ENCODE assay signal across 11 mouse cellular contexts in genomic region chr6:76468194-76468593, GRCm38 (mm10). TPM values are rescaled to one million over a fixed set of nuclear protein-coding genes. Genes with fewer than 3 reads are reported as not detected.
DNase-seq lines count a peak whose midpoint lies in the region; ATAC-seq and TF ChIP-seq lines count a peak whose summit lies in the region.
"Had no signal": no experiment of that assay in that cellular context is flagged by ENCODE, and none has a peak within 500 bp of the region (broad histone marks: within the 10 kb centered on the region; RNA-seq: fewer than 3 reads in every experiment).

No protein-coding gene starts in this region.

- no peak overlapping the region for H3K9ac ChIP-seq in kidney, embryonic 14.5 days (ENCODE audit: low read depth, low read length)
- H3K9ac ChIP-seq: liver, embryonic 14.5 days had no signal

- WGBS in kidney, adult 2 months = 12% methylated on average over 2 of the region's 2 CpGs
- WGBS in kidney, embryonic 14.5 days = 37% methylated on average over 2 of the region's 2 CpGs

- H3K4me2 ChIP-seq in kidney, embryonic 14.5 days (replicated peaks; ENCODE audit: low read depth, low read length) = no peak overlapping the region

- no peak for TF ChIP-seq CTCF in kidney, adult 2 months (conservative IDR thresholded peaks at IDR 0.05; ENCODE audit: insufficient read depth, insufficient read length, low read depth, low read length)

- no peaks in the 10 kb centered on the region for H3K27me3 ChIP-seq in kidney, adult 2 months (replicated peaks; ENCODE audit: control insufficient read depth, insufficient read depth, low read length)
- no peaks in the 10 kb centered on the region for H3K27me3 ChIP-seq in kidney, embryonic 14.5 days (ENCODE audit: control insufficient read depth, insufficient read depth, low read length)

- H3K4me3 ChIP-seq in kidney, adult 2 months (ENCODE audit: insufficient read depth, low read depth, low read length) = no peak overlapping the region
- H3K4me3 ChIP-seq in kidney, embryonic 14.5 days (ENCODE audit: low read length) = no peak overlapping the region

- no peaks in the 10 kb centered on the region for H3K9me3 ChIP-seq in kidney, embryonic 14.5 days (ENCODE audit: control insufficient read depth, low read length)

- peak; percentile 16 to 63 for DNase-seq in cerebellum, postnatal 14 days
- DNase-seq in cerebellum, adult 18-20 months = no peak
- peak; percentile 83 for DNase-seq in kidney, adult 2 months
- DNase-seq in brain, adult 2 months (ENCODE audit: low read depth, low spot score) = peak; percentile 35
- peak; percentile 6 to 14 for DNase-seq in layer of hippocampus, adult 8-10 months (ENCODE audit: low spot score in 2 of 2)
- no peak for DNase-seq in T-cell, adult 2 months (ENCODE audit: low spot score)
- DNase-seq: heart, adult 11 months had no signal

- ATAC-seq in kidney, embryonic 14.5 days (ENCODE audit: low FRiP score, low TSS enrichment) = no peak
- ATAC-seq in erythroblast, adult 5-6 weeks (replicated peaks; ENCODE audit: low FRiP score, poor library complexity, severe bottlenecking) = no peak

- no peaks in the 10 kb centered on the region for H3K36me3 ChIP-seq in kidney, adult 2 months (ENCODE audit: control insufficient read depth, insufficient read depth, low read length)
- H3K36me3 ChIP-seq in kidney, embryonic 14.5 days (ENCODE audit: control insufficient read depth, insufficient read depth, low read length) = no peaks in the 10 kb centered on the region

- no peak for TF ChIP-seq POLR2A in kidney, adult 2 months (IDR thresholded peaks at IDR 0.05; ENCODE audit: low read depth, low read length)

- peak overlapping the region; percentile 86 for H3K27ac ChIP-seq in kidney, adult 2 months (ENCODE audit: insufficient read depth, low read depth, low read length)
- H3K27ac ChIP-seq in kidney, embryonic 14.5 days (ENCODE audit: low read depth, low read length) = no peak overlapping the region
- H3K27ac ChIP-seq: liver, embryonic 14.5 days had no signal

- no peaks in the 10 kb centered on the region; the same call in 1 of the 2 replicates for H3K4me1 ChIP-seq in kidney, adult 2 months (ENCODE audit: control insufficient read depth, insufficient read depth, low read length)
- no peaks in the 10 kb centered on the region for H3K4me1 ChIP-seq in kidney, embryonic 14.5 days (ENCODE audit: control insufficient read depth, insufficient read depth, low read length)

RNA-seq across cellular contexts. Expression of gene Gm9008, which starts 29.4 kb away (rescaled TPM):
- 0.08 TPM in 1 of 2 replicates, not detected in the other for polyA plus RNA-seq in kidney, adult 2 months (2012; rRNA removed)
- 0.20 and 0.26 TPM in 2 replicates for polyA plus RNA-seq in kidney, embryonic 14.5 days (2014; fragmentation: Nextera tagmentation; extraction: Ambion mirVana)
- total RNA-seq in layer of hippocampus, adult 8-10 months (2022) = 1 to 10 TPM; 6.4 to 8.1 (median 6.8) TPM
- total RNA-seq in erythroblast, adult 5-6 weeks (2015; ENCODE audit: low replicate concordance) = not detected in 2 replicates
- not detected in 2 replicates for total RNA-seq in erythroblast, adult 5-6 weeks (2017; ENCODE audit: low replicate concordance)
- total RNA-seq: neutrophil, adult 5-6 weeks had no signal

Comparison
In these comparisons a context has a peak if more than half of its experiments do, and no peak if none do; other contexts are left out.
1. DNase-seq: peak in cerebellum, postnatal 14 days (2 of 2), kidney, adult 2 months (single experiment), brain, adult 2 months (single experiment) and layer of hippocampus, adult 8-10 months (2 of 2); none in cerebellum, adult 18-20 months (0 of 2) and T-cell, adult 2 months (single experiment).
2. RNA of gene Gm9008, which starts 29.4 kb away (total RNA-seq): 6.4 to 8.1 TPM in layer of hippocampus, adult 8-10 months; not detected in erythroblast, adult 5-6 weeks; every median in the first group is over 4 times any median in the second.